Mouse (Mus musculus) intestine, embryonic 15.5 days (tissue): ENCODE measurements around the gene Mxd4. TPM values are rescaled to one million over a fixed set of nuclear protein-coding genes. Genes with fewer than 3 reads are reported as not detected.

Experiments
- ATAC-seq: fragments of 200-750 bp; cut with Nextera tagmentation; 2 replicates; pipeline ENCODE4 v1.8.0; 2017; ENCODE audit warnings: moderate TSS enrichment, moderate library complexity
- H3K27ac ChIP-seq: fragments of 300-500 bp; sonication (generic); 2 replicates; pipeline ENCODE4 v1.5.1; 2015; ENCODE audit warnings: mild to moderate bottlenecking, inconsistent platforms
- H3K27me3 ChIP-seq: fragments of 300-500 bp; sonication (generic); replicated peaks from 2 replicates; pipeline ENCODE4 v1.6.1; 2015; ENCODE audit warnings: inconsistent platforms
- H3K36me3 ChIP-seq: fragments of 300-500 bp; sonication (generic); 2 replicates; pipeline ENCODE4 v1.6.1; 2015; ENCODE audit warnings: inconsistent platforms
- H3K4me1 ChIP-seq: fragments of 300-500 bp; sonication (generic); replicated peaks from 2 replicates; pipeline ENCODE4 v1.6.1; 2015; ENCODE audit warnings: inconsistent platforms
- H3K4me2 ChIP-seq: fragments of 300-500 bp; sonication (generic); replicated peaks from 2 replicates; pipeline ENCODE4 v1.6.1; 2015; ENCODE audit warnings: mild to moderate bottlenecking, inconsistent platforms
- H3K4me3 ChIP-seq: fragments of 300-500 bp; sonication (generic); replicated peaks from 2 replicates; pipeline ENCODE4 v1.5.1; 2015; ENCODE audit warnings: inconsistent platforms
- H3K9ac ChIP-seq: fragments of 300-500 bp; sonication (generic); 2 replicates; pipeline ENCODE4 v1.6.1; 2015; ENCODE audit warnings: inconsistent platforms
- H3K9me3 ChIP-seq: fragments of 300-500 bp; sonication (generic); 2 replicates; pipeline ENCODE4 v1.6.1; 2016; ENCODE audit warnings: inconsistent platforms
- WGBS: fragments of 180-500 bp; shearing (Covaris S2); methylation state at CpG from one replicate; pipeline ENCODE4 v1.1.7; 2015; 5-methylcytosine and 5-hydroxymethylcytosine counted together
- polyA plus RNA-seq: library from polyadenylated mRNA; unstranded; fragments of >200 nt; fragmentation: Nextera tagmentation; extraction: Ambion mirVana; gene quantifications from 2 replicates; pipeline ENCODE4 v1.2.1, GENCODE M21; 2015

Mxd4 gene
- polyA plus RNA-seq, 1 experiment from 2014 or later, result 18.7 TPM

DNA sequence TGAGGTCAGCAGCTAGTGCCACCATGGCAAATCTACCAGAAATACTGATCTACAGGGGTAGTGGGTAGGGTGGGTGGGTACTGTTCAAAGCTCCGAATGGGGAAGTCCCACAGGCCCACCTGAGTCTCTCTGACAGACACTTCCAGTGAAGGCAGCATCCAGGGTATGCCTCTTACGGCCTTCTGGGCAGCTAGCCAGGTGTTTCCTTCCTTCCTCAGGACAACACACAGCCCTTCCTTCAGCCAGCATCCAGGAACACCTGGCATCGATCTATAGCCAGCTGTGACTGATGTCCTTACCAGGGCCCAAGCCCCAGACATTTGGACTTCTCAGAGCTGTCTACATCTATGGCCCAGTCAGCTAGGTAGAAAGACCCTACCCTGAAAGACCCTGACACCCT, 5.0 kb downstream of the Mxd4 start:
- Histone ChIP-seq H3K9ac (no peak overlapping the region), H3K27ac (no peak overlapping the region), H3K36me3 (peaks cover 13% of the 10 kb centered on the region), H3K27me3 (no peaks in the 10 kb centered on the region), H3K4me1 (peaks cover 23% of the 10 kb centered on the region), H3K9me3 (no peaks in the 10 kb centered on the region), H3K4me2 (no peak overlapping the region), H3K4me3 (no peak overlapping the region)
- ATAC-seq, result no peak
- WGBS, result 68% methylated on average over 3 of the region's 3 CpGs

DNA sequence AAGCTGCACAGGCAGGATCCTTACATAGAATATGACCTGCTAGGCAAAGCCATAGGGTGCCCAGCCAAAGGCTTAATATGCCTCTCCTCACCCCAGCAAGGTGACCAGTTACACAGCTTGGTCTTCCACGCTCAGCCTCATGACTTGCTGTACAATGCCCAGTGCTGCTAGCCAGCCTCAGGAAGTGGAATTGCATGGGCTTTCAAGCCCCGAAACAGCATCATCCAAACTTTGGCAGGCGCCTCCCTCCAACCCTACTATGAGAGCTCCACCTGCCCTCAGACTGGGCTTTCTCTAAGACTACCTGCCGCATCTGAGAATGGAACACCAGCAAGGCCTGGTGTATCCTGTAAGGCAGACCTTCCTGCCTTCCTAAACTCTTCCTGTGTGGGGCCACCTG, 9.7 kb downstream of the Mxd4 start:
- Histone ChIP-seq H3K9ac (no peak overlapping the region), H3K9me3 (no peaks in the 10 kb centered on the region), H3K36me3 (peaks cover 13% of the 10 kb centered on the region), H3K4me2 (no peak overlapping the region), H3K4me1 (peaks cover 4% of the 10 kb centered on the region), H3K4me3 (no peak overlapping the region), H3K27ac (no peak overlapping the region), H3K27me3 (no peaks in the 10 kb centered on the region)
- 92% methylated on average over 4 of the region's 4 CpGs for WGBS
- no peak for ATAC-seq

DNA sequence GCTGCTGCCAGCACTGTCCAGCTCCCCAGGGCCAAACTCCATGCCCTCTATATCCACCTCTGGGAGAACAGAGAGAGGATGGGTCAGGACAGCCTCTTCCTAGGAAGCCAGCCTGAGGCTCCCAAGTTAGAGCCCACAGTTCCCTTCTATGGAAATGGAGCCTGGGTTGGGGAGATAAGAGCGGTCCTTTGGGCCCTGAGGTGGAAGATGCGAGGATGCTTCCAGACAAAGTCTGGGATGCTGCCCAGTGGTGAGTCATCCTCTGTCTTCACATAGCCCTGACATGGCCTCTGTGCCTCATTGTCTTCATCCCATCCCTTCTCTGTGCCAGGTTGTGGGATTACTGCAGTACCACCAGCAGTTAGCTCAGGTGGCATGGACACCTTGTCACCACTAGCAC, 10.4 kb downstream of the Mxd4 start:
- H3K4me2 ChIP-seq, result no peak overlapping the region
- no peak overlapping the region for H3K4me3 ChIP-seq
- H3K27me3 ChIP-seq, result no peaks in the 10 kb centered on the region
- no peak for ATAC-seq
- no peak overlapping the region for H3K27ac ChIP-seq
- no peak overlapping the region for H3K9ac ChIP-seq
- 97% methylated on average over 2 of the region's 2 CpGs for WGBS
- no peaks in the 10 kb centered on the region for H3K9me3 ChIP-seq
- H3K4me1 ChIP-seq, result peaks cover 4% of the 10 kb centered on the region; the same call in 1 of the 2 replicates
- H3K36me3 ChIP-seq, result peaks cover 11% of the 10 kb centered on the region

DNA sequence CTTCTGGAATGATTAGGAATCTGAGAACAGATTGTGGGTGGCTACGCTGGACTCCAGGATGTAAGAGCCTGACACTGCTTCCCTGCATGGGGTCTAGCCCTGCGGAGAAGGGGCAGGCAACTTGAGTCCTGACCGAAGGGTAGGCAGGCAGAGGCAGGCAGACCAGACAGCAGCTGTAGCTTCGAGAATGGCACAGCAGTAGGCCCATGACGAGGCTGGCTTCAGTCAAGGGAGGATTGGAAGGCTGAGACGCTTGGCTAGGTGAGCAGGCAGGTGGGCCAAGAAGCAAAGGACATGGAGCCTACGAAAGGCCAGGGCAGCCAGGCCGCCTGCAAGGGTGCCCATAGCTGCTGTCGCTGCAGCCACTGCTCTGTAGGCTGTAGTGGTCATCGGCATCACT, 10.8 kb downstream of the Mxd4 start:
- peaks cover 2% of the 10 kb centered on the region; the same call in 1 of the 2 replicates for H3K4me1 ChIP-seq
- no peaks in the 10 kb centered on the region for H3K27me3 ChIP-seq
- H3K4me3 ChIP-seq, result no peak overlapping the region
- H3K9me3 ChIP-seq, result no peaks in the 10 kb centered on the region
- no peak overlapping the region for H3K9ac ChIP-seq
- no peak overlapping the region for H3K4me2 ChIP-seq
- no peak for ATAC-seq
- H3K36me3 ChIP-seq, result peaks cover 10% of the 10 kb centered on the region
- WGBS, result 86% methylated on average over 10 of the region's 10 CpGs
- no peak overlapping the region for H3K27ac ChIP-seq

DNA sequence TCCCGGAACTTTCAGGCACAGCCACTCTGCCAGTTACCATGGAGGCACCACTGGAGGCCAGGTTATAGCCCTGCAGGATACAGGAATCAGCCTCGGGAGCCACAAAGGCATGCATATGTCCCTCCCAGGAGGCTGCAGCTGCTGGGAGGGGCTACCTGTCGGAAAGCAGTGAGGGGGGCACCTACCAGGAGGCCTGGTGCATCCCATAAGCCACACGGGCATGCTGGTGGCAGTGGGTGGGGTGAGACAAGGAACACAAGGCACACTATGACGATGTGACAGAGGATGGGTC, 12.2 kb downstream of the Mxd4 start:
- H3K4me3 ChIP-seq, result no peak overlapping the region
- H3K9me3 ChIP-seq, result no peaks in the 10 kb centered on the region
- no peak for ATAC-seq
- H3K4me2 ChIP-seq, result no peak overlapping the region
- H3K9ac ChIP-seq, result no peak overlapping the region
- no peaks in the 10 kb centered on the region for H3K4me1 ChIP-seq
- H3K36me3 ChIP-seq, result peaks cover 9% of the 10 kb centered on the region
- WGBS, result 32% methylated on average over 5 of the region's 5 CpGs
- no peak overlapping the region for H3K27ac ChIP-seq
- H3K27me3 ChIP-seq, result no peaks in the 10 kb centered on the region

DNA sequence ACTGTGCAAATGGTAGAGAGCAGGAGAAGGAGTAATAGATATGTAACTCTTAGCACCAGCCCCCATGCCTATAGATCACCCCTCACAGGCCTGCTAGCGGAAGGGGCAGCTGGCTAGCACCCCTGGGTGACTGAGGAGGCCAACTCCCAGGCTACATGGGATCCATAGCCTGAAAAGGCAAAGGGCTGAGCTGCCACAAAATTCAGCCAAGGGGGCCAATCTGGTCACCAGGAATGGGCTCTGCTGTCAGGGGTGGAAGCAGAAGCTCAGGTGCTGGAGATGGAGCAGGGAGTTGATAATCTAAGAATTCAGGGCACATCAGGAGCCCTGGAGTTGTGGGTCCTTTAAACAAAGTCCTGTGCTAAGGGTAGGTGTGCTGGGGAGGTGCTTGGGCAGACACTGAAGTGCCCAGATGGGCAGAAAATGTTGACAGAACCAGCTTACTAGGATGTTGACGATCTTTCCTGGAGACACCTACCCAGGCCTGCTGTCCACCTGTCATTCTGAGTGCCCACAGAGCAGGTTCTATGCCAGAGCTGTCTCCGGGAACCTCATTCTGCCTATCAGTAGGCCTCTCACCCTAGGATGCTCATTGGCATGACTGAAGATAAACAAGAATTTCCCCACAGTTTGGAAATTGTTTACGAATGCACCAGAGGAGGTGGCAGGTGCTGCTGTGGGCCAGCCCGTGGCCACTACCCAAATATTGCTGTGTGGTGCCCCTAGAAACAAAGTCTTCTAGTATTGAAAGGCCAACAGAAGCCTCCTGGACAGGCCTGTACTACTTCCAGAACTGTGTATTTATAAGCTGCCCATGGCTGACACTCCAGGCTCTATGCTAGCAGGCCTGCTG, 12.7 kb downstream of the Mxd4 start:
- no peak overlapping the region for H3K27ac ChIP-seq
- no peak overlapping the region for H3K9ac ChIP-seq
- peaks cover 4% of the 10 kb centered on the region; the same call in 1 of the 2 replicates for H3K36me3 ChIP-seq
- no peak overlapping the region for H3K4me2 ChIP-seq
- no peak for ATAC-seq
- no peak overlapping the region for H3K4me3 ChIP-seq
- no peaks in the 10 kb centered on the region for H3K4me1 ChIP-seq
- WGBS, result 75% methylated on average over 5 of the region's 5 CpGs
- no peaks in the 10 kb centered on the region for H3K9me3 ChIP-seq
- H3K27me3 ChIP-seq, result no peaks in the 10 kb centered on the region

DNA sequence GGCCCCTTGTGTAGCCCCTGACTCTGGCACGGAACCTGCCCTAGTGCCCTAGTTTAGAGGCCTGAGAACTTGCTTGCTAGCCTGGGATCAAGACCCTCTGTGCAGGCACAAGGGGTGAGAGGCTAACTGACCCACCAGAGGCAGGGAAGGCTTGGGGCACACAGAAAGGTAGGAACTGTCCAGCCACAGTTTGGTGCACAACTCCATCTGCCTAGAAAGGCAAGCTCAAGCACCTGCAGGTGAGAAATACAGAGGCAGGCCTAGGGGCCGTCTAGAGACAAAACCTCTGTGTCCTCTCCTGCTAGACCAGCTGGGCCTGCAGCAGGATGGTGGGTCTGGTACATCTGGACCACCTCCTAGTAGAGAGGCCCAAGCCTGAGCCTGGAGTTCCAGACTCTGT, 13.5 kb downstream of the Mxd4 start:
- Histone ChIP-seq H3K4me1 (no peaks in the 10 kb centered on the region), H3K27ac (no peak overlapping the region), H3K4me2 (no peak overlapping the region), H3K9me3 (no peaks in the 10 kb centered on the region), H3K9ac (no peak overlapping the region), H3K4me3 (no peak overlapping the region), H3K36me3 (peaks cover 4% of the 10 kb centered on the region; the same call in 1 of the 2 replicates), H3K27me3 (no peaks in the 10 kb centered on the region)
- 71% methylated on average over 2 of the region's 2 CpGs for WGBS
- no peak for ATAC-seq

DNA sequence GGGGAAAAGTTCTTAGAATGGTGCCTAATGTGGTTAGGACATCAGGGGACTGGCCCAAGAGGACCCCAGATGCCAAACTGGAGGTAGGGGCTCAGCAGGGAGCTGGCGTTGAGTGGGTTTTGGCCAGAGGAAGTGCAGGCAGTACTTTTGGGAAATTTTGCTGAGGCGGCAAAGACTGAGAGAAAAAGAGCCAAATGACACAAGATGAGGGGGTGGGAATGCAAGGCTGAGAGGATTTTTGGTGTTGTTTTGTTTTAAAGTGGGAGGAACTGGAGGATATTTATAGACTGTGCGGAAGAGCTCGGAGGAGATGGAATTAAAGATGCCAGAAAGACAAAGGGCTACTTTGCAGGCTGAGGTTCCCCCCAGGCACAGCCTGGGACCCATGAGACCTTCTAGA, 16.8 kb downstream of the Mxd4 start:
- H3K9ac ChIP-seq, result no peak overlapping the region
- no peaks in the 10 kb centered on the region for H3K9me3 ChIP-seq
- 62% methylated on average over 4 of the region's 4 CpGs for WGBS
- peak overlapping the region; percentile 37; the same call in 1 of the 2 replicates for H3K27ac ChIP-seq
- no peaks in the 10 kb centered on the region for H3K4me1 ChIP-seq
- H3K36me3 ChIP-seq, result no peaks in the 10 kb centered on the region
- H3K4me2 ChIP-seq, result no peak overlapping the region
- no peaks in the 10 kb centered on the region for H3K27me3 ChIP-seq
- H3K4me3 ChIP-seq, result no peak overlapping the region
- no peak for ATAC-seq

DNA sequence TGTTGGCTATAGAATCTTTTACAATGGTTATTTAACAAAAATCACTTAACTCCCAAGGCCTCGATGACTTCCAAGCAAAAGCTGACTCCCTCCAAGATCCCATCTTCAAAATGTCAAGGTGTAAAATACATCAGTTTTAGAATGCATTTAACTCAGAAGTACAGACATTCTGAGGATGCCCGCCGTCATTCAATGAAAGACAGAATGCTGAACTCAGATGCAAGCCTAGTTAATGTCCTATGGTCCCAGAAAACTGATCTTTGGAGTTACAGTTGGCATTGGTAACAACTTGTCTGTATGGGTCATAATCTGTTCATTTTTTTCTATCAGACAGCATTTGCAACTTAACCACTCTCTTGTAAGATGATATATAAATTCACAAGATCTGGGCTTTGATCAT, 17.6 kb downstream of the Mxd4 start:
- peak overlapping the region; percentile 71 for H3K4me2 ChIP-seq
- no peaks in the 10 kb centered on the region for H3K9me3 ChIP-seq
- H3K27ac ChIP-seq, result peak overlapping the region; percentile 83
- no peak overlapping the region for H3K9ac ChIP-seq
- H3K27me3 ChIP-seq, result no peaks in the 10 kb centered on the region
- peak overlapping the region; percentile 62 for H3K4me3 ChIP-seq
- no peak for ATAC-seq
- H3K4me1 ChIP-seq, result no peaks in the 10 kb centered on the region
- H3K36me3 ChIP-seq, result no peaks in the 10 kb centered on the region
- 78% methylated on average over 3 of the region's 3 CpGs for WGBS

DNA sequence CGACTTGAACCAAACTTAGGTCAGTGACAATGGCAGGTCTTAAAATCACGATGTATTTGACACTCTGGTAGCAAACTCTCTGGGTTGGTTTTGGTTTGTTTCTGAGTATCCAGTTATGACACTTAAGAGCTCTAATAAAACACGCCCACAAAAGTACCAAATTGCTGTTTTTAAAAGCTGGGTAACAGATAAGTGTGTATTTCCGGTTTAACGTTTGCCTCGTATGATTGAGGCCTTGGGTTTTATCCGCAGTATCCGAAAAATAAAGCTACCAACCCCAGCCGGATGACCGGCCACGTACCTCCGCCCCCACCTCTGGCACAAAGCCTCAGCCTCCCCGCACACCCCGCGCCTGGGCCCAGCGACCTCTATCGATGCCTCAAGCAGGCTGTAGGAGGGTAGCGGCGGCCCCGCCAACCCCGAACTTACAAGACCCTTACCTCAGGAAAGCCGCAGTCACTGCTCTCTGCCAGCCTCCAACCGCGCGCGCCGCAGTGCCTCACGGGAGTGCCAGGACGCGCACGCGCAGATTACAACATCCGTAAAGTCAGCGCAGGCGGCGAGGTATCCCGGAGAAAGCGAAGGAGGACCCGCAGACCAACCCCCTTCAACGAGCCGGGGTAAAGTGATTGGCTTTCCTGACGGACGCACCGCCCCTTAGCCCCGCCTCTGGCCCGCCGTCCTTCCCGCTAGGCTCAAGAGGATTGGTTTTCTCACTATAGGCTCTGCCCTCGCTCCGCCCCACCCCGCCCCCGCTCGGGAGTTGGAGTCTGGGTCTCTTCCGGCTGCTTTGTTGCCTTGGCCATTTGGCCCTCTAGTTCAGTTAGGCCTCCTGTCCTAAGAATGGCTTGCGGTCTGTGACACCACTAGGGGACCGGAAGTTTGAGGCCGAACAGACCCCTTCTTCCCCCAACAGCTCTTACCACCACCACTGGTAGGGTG, 18.3 kb downstream of the Mxd4 start, which contains the start of the genes Poln and Haus3:
TSS of gene Poln (minus strand) at position 499 of the 942 bp plus-strand sequence.
TSS of gene Haus3 (minus strand) at position 578 of the 942 bp plus-strand sequence.
- ATAC-seq, result peak; percentile 100
- no peaks in the 10 kb centered on the region for H3K27me3 ChIP-seq
- H3K9ac ChIP-seq, result peak within 1 kb of the TSS; percentile 77
- H3K36me3 ChIP-seq, result no peaks in the 10 kb centered on the region
- H3K4me3 ChIP-seq, result peak within 1 kb of the TSS; percentile 62
- no peaks in the 10 kb centered on the region for H3K9me3 ChIP-seq
- under 1% methylated on average over 57 of the region's 57 CpGs for WGBS
- H3K27ac ChIP-seq, result peak within 1 kb of the TSS; percentile 87
- no peaks in the 10 kb centered on the region for H3K4me1 ChIP-seq
- H3K4me2 ChIP-seq, result peak within 1 kb of the TSS; percentile 71

DNA sequence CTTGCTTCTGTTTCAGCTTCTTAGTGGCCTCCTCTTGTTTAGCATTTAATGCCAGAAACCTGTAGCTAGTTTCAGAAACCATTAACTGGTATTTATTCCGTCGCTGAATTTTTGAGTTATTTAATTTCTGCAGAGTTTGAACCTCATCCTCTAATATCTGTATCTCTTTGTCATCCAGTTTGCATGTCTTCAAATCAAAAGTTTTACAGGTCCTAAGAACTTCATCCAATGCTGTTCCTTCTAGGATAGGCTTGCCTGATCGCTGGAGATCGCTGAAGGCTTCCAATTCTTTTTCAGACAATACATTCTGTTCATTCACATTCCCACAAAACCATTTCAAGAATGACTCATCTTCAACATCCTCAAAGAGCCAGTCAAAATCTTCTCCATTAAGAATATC, 19.7 kb downstream of the Mxd4 start:
- Histone ChIP-seq H3K36me3 (no peaks in the 10 kb centered on the region), H3K9me3 (no peaks in the 10 kb centered on the region), H3K27me3 (no peaks in the 10 kb centered on the region), H3K9ac (no peak overlapping the region), H3K4me1 (no peaks in the 10 kb centered on the region), H3K27ac (no peak overlapping the region), H3K4me2 (0 out of 2 replicates have a peak overlapping the region, but pooled peaks have one; percentile 14), H3K4me3 (no peak overlapping the region)
- 77% methylated on average over 4 of the region's 4 CpGs for WGBS
- ATAC-seq, result no peak

DNA sequence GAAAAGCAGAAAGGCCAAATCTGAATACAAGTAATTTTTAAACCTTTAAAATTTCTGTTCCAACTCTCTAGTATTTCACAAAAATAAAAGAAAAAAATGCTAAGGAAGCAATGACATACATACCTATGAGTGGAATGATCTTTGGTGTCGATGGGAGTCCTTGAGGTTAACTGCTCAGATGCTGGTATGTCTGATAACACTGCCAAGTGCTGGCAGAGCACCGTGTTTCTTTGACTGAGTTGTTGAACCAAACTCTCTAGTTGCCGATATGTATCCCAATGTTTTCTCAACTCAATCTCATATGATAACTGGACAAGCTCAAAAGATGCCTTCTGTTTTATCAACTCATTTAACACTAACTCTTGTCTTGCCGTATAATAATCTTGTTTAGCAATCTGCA, 21.7 kb downstream of the Mxd4 start:
- H3K9me3 ChIP-seq, result no peaks in the 10 kb centered on the region
- H3K36me3 ChIP-seq, result 0 out of 2 replicates have a peak, but pooled peaks cover 2% of the 10 kb centered on the region
- no peak overlapping the region for H3K4me2 ChIP-seq
- ATAC-seq, result no peak
- H3K27ac ChIP-seq, result no peak overlapping the region
- H3K4me3 ChIP-seq, result no peak overlapping the region
- WGBS, result 71% methylated on average over 4 of the region's 4 CpGs
- no peaks in the 10 kb centered on the region for H3K27me3 ChIP-seq
- H3K9ac ChIP-seq, result no peak overlapping the region
- no peaks in the 10 kb centered on the region for H3K4me1 ChIP-seq
